Mouse (Mus musculus) yolk sac, embryonic 10.5 days (tissue): Measurements from ENCODE around the gene Amz1.
A peak's percentile ranks its signal among the peaks of the same experiment; 100 is the strongest.

Experiments used
- DNase-seq: peaks from one replicate; pipeline ENCODE4 v3.0.0-alpha.2; 2017; ENCODE audit warnings: low spot score

Amz1 gene

GRCm38 (mm10) chr5:140723822-140724221 lies at the start of gene Amz1:
Amz1 (plus strand) TSS chr5:140724127.
- no peak for DNase-seq

- DNase-seq: no peak
These were observed 48.8 kb upstream of the Amz1 start for GRCm38 (mm10) chr5:140675079-140675478.

DNA sequence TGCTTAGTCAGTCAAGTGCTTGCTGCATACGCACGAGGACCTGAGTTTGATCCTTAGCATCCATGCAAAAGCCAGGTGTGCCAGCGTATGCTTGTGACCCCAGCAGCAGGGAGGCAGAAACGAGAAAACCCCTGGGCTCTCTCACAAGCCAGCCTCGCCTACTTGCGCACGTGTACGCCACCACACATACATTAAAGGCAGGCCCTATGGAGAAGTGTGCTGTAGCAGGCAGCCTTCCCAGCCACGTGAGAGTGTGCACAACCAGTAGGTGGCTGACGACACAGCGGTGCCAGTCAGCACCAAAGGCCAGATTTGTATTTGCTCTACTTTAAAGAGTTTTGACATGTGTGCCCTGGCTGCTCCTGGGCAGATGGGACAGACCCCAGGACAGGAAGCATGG lies 48.3 kb upstream of the Amz1 start:
- no peak for DNase-seq

DNA sequence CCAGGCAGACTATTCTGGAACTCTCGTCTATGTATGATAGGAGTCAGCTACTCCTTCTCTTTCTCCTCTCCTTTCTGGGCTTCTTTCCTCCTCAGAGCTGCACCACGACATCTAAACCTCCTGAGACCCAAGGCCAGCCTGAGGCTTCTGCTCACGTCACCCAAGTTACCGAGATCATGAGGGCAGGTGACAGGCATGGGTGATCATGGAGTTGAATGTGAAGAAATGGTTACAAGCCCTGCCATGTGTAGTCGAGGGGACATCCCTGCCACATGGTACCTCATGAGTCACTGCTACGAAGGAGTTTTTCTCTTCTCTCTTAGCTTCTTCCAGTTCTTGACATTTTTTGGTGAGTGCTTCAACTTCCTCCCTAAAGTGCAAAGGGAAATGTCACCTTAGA lies 46.8 kb upstream of the Amz1 start:
- DNase-seq: no peak

DNA sequence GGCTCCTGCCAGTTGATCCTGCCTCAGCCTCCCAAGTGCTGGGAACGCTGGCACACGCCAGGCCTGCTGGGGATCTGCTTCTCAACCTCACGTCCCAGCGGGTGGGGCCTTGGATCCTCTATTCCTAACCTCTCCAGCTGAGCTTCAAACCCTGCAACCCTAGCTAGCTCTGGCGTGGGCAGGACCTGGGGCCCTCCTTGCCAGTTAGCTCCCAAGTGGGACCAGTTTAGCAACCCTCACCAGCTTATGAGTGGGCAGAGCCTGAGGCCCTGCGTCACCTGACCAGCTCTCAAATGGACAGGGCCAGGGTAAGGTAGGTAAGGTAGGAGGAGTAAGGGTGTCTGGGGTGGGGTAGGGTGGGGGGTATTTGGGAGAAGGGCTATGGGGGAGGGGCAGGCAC lies 43.9 kb upstream of the Amz1 start:
- no peak for DNase-seq

GRCm38 (mm10) chr5:140680950-140681349 lies 43.0 kb upstream of the Amz1 start:
- no peak for DNase-seq

DNA sequence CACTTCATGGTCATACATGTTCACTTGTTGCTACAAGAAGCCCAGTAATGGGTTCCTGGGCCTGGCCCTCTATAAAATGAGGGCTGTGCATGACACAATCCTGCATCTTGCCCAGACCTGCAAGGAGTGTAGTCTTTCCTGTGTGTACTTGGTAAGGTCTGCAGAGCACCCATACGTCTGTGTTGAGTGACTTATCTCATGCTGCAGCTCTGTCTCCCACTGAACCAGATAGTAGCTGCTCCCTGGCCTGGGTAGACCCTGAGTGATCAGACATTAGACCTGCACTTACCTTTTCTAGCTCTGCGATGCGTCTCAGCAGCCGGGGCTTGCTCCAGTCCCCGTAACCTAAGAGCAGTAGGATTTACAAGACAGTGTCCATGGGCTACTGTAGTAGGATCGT lies 41.8 kb upstream of the Amz1 start:
- no peak for DNase-seq

GRCm38 (mm10) chr5:140684343-140685148 lies 39.4 kb upstream of the Amz1 start:
- DNase-seq: no peak

GRCm38 (mm10) chr5:140688434-140688833 lies 35.5 kb upstream of the Amz1 start:
- no peak for DNase-seq

- DNase-seq: no peak
These were observed 27.9 kb upstream of the Amz1 start for GRCm38 (mm10) chr5:140695987-140696386.

DNA sequence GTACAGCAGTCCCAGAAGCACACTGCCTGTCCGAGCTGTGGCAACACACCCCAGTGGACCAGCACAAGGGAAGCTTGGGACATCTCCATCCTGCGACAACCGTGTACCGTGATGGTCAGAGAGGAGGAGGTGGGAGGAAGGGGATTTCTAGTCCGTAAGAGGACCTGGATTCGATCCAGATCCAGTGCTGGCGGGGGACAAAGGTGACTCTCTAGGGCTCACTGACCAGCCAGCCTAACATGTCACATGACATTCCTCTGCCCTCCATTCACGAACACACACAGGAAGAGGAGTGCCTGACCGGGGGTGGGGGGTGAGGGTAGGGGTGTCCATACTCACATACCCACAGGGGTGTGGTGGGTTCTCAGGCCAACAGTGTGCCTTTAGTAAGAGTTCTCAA lies 24.2 kb upstream of the Amz1 start:
- peak; percentile 23 for DNase-seq

- peak; percentile 90 for DNase-seq
These were observed 22.3 kb upstream of the Amz1 start for GRCm38 (mm10) chr5:140701661-140702060.

- DNase-seq: peak; percentile 89
These were observed 21.8 kb upstream of the Amz1 start, which contains the start of gene Iqce for GRCm38 (mm10) chr5:140702103-140702513. Iqce (minus strand) TSS chr5:140702378.

- DNase-seq: peak; percentile 32
These were observed 21.2 kb upstream of the Amz1 start for GRCm38 (mm10) chr5:140702618-140703175.

DNA sequence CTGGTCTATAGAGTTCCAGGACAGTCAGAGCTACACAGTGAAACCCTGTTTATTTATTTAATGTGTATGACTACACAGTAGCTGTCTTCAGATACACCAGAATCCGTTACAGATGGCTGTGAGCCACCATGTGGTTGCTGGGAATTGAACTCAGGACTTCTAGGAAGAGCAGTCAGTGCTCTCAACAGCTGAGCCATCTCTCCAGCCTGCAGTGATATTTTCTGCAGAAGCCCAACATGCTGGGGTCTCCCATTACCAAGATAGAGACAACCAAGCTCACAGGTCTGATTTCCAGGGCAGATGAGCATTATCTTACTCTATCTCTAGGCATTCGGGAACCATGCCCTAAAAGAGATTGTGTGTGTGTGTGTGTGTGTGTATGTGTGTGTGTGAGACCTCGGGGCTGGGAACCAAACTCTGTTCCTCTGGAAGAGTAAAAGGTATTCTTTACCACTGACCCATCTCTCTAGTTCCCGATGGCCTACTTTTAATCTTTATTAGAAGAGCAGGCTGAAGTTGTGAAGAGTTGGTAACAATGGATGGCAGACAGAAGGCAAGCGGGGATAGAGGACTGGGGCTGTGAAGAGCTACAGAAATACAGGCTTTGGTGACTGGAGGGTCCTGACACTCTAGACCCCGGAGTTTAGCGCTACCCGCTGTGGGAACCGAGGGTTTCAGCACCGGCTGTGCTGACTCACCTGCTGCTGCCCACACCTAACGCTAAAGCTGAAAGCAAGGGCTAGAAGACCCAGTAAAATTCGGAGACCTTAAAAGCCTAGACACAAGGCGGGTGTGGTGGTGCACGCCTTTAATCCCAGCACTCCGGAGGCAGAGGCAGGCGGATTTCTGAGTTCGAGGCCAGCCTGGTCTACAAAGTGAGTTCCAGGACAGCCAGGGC lies 20.2 kb upstream of the Amz1 start:
- peak; percentile 65 for DNase-seq

- DNase-seq: peak; percentile 100
These were observed 19.3 kb upstream of the Amz1 start, which contains the start of gene Brat1 for GRCm38 (mm10) chr5:140704378-140705251. Brat1 (plus strand) TSS chr5:140705011.

DNA sequence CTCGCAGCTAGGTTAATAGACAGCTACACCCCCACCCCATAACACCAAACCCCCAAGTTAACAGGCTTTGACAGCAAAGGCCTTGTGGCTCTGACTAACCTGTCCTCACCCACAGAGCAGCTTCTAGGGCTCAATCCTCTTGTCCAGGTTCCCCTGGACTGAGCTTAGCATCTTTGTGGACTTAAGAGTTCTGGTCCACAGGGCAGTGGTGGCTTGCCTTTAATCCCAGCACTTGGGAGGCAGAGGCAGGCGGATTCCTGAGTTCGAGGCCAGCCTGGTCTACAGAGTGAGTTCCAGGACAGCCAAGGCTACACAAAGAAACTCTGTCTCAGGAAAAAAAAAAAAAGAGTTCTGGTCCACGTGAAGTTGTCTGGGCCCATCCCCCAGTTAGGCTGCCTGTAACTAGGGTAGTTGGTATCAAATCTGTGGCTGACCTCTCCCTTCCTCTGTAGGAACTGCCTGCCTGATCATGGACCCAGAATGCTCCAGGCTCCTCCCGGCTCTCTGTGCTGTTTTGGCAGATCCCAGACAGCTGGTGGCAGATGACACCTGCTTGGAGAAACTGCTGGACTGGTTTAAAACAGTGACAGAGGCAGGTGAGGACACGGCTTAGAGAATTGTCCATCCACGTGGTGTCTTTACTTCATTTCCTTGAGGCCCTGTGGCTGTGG lies 18.3 kb upstream of the Amz1 start:
- peak; percentile 21 for DNase-seq

GRCm38 (mm10) chr5:140710315-140710714 lies 13.6 kb upstream of the Amz1 start:
- DNase-seq: no peak

GRCm38 (mm10) chr5:140711040-140711439 lies 12.9 kb upstream of the Amz1 start:
- DNase-seq: no peak

DNA sequence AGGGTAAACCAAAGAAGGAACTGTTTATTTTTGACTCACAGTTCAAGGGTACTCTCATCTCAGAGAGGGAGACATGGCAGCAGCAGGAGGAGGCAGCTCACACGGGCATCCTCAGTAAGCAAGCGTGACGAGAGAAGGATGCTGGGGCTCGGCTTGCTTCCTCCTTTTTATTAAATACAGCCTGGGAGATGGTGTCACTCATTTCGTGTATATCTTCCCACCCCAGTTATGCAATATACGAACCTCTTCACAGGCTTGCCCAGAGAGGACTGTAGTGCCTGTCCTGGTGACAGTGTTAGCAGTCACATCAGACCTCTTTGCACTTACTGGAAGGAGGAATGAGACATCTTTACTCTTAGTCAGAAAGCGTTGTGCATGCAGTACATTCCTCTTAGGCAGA lies 3.2 kb upstream of the Amz1 start:
- no peak for DNase-seq

DNA sequence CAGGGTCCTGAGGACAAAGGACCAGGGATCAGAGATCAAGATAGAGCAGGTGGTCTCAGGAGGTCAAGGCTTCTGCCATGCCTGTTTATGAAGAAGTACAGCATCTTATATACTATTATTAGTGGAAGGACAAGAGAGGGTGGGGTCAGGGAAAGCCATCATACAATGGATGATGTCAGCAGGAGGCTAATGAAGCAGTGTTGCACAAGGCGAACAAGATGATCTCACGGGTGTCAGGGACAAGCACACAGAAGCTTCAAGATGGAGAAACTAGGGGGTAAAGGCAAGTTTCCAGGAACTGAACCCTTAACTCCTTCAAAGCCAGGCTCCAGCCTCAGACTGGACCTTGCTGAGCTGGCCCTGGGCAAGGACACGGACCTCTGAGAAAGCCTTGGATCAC lies 1.8 kb upstream of the Amz1 start:
- no peak for DNase-seq
